Mouse (Mus musculus) adrenal gland, adult (tissue): Measurements from ENCODE around the gene Usp39.
A peak's percentile ranks its signal among the peaks of the same experiment; 100 is the strongest.

Experiments
- DNase-seq, 2 experiments: peaks; one replicate each; pipeline ENCODE4 v3.0.0; 2022 to 2023; ENCODE audit warnings: low spot score in 1 of 2; ENCODE audit not compliant: inconsistent age in 2 of 2

Usp39 gene

DNA sequence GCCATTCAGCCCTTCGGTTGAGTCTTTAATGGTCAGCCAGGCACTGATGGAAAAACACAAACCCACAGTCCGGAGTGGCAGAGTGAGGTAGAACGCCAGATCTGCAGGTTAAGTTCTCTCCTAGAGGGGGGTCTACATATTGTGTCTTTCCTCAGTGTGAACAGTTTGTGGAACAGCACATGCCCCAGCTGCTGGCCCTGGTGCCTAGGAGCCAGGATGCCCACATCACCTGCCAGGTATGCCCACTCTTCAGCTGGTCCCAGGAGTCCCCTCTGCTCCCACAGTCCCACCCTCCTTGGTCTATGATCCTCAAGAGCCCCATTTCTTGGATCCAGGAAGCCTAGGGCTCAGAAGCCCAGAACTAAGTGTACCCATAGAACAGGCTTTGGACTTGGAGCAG is 32.8 kb downstream of the Usp39 start:
- DNase-seq: no peak

DNA sequence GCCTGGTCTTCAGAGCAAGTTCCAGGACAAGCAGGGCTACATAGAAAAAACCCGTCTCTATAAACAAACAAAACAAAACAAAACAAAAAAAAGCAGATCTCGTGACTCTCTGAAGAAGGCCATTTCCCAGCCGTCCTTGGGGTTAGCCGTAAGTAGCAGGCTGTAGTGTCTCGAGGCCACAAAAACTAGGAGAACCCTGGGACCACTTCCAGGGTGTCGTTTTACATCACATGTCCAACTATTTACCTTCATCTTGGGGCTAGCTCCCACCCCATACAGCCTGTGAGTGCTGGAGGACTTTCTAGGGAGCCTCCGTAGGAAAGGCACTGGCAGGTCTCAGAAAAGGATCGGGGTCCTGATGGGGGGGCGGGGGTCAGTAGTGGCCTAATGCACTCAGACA is 41.5 kb downstream of the Usp39 start:
- DNase-seq: peak in 1 of 2 experiments; percentile 37

DNA sequence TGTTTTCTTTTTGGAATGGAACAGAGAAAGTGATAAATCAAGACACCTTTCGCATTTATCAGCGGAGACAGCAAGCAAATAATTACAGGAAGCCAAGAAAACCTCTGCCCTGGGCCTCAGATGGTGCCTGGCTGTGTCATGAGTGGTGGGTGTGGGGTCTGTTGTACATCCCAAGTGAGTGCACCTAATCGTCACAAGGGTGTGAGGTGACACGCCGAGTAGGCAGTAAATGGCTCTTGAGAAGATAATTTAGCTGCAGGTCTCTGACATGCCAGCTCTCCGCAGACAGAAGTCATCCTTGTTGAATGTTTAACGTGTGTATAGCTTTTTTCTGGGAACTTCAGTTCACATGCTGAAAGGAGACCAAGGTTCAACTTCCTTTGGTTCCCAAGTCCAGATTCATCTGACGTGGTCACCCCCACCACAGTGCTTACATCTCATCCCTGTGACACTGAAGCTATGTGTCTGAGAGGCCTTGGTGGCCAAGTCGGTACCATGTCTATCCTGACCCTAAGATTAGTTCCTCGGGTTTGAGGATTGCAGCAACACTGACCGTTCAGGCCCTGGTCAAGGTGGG is 42.5 kb downstream of the Usp39 start:
- no peak for DNase-seq

DNA sequence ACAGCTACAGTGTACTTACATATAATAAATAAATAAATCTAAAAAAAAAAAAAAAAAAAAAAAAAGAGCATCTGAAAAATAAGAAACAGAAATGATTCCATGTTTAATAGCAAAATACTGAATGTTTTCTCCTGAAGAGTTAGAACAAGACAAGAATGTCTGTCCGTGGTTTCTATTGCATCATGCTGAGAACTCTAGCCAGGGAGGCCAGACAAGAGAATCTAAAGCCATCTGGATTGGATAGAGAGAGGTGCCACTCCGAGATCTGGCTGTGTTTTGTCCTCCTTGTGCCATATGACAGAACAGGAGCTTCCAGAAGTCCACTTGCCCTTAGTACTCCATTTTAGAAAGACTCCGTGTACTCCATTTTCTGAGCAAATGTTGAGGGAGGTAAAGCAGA is 47.2 kb downstream of the Usp39 start:
- DNase-seq: no peak

DNA sequence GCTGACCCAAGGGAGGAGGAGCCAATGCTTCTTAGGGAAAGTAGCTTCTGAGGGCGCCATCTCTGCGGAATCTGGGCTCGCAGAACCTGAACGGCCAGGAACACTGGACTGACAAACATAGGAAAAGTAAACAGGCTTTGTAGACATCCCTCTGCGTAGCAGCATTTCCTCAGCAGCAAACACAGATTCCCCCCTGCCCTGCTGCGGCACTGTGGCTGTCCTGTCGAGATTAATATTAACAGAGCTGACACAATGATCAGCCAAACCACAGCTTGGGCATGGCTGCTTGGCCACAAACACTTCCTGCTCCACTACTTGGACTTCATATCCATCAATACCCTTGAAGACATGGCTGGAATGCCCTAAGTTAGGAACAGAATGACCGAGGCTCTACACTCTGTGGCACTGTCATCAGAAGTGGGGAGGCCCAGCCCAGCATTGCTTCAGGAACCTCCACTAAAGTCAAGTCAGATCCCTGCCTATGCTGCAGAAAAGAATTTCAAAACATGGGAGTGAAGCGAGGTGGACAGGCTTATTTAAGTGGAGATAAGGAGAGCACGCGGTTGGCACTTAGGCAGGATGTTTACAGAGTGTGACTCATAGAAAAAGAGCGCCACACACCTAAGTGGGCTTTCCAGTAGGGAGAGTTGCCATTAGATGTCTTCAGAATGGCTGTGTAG is 51.9 kb downstream of the Usp39 start:
- DNase-seq: no peak

DNA sequence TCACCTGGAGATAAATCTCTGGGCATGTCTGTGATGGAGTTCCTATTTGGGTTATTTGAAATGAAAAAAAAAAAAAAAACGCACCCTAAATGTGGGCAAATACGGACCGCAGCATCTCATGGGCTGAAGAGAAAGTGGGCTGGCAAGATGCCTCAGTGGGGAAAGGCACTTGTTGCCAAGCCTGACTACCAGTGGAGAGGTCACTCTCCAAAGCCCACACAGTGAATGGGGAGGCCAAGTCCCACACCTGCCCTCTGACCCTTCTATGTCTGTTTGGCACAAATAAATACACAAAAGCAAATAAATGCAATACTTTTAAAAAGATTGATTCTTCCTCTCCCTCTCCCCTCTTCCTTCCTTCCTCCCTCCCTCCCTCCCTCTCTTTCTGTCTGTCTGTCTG is 55.5 kb downstream of the Usp39 start:
- no peak for DNase-seq

DNA sequence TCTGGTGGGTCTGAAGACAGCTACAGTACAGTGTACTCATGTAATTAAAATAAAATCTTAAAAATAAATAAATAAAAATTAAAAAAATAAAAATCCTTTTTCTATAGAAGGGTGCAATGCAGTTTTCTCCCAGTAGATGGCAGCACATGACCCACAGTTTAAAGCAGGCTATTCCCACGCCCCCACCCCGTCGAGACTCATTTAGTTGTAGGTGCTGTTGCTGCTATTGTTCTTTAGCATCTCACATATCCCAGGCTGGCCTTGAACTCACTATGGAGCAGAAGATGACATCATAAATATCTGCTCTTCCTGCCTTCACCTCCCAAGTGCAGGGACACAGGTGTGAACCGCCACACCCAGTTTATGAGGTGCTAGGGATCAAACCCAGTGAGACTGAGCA is 61.1 kb downstream of the Usp39 start:
- DNase-seq: peak in 1 of 2 experiments; percentile 70

DNA sequence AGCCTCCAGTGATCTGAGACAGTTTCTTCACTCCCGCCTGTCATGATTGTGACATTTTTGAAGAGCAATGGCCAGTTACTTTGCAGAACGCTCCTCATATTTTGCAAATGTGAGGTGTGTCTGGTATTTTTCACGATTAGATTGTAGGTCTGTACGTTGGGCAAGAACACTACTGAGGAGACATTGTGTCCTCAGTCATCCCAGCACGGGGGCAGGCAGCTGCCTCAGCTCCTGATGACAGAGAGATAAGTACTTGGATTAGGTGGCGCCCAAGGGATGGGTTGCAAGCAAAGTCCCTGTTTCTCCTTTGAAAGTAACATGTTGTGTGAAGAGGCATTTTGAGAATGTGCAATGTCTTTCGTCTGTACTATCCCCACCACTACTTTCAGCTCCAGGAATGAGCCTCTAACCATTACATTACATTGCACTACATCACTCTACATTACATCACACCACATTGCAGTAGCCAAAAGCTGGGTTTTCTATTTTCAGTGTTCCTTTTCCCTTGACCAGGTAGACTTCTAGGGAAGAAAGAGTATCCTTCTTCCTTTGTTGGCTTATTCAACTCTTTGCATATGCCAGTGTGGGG is 64.5 kb downstream of the Usp39 start:
- no peak for DNase-seq

DNA sequence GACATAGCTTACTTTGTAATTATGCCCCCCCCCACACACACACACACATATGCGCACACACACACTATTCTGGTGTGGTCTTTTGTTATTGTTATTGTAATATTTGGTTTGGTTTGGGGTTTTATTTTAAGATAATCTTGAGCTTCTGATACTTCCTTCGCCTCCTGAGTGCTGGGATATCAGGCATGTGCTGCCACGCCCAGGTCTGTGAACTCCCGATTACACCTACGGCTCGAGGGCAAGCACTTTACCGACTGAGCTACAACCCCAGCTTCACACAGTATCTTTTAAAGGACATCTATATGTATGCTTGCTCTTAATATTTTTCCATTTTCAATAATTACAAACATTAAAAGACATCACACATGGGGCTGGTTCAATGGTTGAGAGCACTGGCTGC is 65.5 kb downstream of the Usp39 start:
- no peak for DNase-seq

DNA sequence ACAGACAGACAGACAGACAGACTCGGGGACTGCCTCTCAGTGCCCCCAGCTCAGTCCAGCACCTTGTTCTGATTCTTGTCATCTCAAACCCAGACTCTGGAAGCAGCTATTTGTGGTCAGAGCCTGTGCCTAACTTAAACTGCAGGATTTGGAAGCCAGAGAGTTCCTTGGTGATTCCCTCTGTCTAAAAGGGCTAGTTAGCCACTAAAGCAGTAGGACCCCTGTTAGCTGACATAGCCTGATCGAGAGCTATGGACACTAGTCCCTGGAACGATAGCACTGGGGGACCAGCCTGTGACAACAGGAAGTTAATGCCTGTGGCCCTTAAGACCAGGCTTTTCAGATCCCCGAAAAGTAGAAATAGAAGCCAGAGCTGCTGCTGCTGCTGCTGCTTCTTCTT is 66.1 kb downstream of the Usp39 start:
- DNase-seq: no peak

DNA sequence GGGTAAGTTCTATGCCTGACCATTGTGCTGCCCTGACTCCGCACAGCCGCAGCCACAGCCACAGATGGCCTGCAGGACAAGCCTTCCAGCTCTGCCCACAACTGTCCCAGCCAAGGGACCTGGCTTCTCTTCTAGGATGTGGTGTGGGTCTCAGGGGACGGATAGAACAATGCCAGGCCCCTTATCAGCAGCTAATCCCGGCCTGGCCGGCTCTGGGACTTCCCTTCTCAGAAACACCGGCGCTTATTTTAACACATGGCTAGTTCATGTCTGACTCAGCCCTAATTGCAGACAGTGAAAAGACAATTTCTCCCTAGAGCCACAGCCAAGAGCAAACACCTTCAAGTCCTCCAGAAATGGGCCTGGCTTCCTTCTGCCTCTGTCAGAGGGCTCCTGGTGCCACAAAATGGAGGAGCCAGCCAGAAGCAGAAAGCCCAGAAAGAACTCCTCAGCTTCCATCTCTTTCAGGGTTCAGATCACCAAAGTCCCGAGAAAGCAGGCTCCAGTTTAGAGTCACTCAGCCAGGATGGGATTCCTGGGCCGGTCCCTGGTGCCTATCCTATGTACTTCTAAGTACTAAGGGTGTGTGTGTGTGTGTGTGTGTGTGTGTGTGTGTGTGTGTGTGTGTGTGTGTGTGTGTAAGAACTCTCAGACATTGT is 67.3 kb downstream of the Usp39 start:
- peak; percentile 34 to 63 for DNase-seq

DNA sequence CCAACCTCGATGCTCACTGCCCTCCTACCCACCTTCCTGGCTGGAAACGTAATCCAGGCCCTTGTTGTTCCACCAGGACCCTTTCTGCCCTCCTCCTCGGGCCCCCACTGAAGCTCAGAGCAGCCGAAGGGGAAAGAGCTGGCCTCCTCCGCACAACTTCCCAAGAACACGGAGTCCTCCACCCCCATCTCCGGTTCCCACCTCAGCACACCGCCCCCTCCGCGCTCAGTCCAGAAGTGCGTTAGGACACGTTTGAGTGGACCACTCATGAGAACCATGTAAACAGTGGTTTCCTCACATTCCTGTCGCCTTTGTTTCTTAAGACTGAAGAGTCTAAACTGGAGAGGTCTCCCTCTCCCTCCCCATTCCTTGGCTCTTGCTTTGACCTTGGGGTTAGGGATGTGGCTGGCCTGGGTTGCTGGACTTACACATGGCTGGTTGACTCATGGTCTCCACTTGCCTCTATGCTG is 68.0 kb downstream of the Usp39 start:
- no peak for DNase-seq

DNA sequence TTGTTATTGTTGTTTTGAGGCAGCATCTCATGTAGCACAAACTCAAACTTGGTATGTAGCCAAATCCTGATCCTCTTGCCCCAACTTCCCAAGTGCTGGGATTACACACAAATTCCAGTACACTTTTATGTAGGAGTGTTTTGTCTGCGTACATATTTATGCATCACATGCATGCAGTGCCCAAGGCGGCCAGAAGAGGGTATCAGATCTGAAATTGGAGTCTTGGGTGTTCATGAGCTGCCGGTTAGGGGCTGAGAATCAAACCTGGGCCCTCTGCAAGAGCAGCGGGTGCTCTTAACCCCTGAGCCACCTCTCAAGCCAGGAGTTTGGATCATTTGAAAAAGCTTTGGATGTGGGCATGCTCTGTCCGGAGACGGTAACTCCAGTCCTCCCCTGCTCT is 68.8 kb downstream of the Usp39 start:
- no peak for DNase-seq

DNA sequence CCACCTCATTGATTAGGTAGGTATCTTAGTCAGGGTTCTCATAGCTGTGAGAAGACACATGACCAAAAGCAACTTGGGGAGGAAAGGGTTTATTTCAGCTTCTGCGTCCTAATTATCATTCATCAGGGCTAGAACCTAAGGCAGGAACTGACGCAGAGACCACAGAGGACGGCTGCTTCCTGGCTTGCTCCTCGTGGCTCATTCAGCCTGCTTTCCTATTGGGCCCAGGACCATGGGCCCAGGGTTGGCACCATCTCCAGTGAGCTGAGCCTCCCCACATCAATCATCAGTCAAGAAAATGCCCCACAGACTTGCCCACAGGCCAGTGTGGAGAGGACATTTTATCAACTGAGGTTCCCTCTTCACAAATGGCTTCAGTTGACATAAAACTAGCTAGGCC is 69.5 kb downstream of the Usp39 start:
- no peak for DNase-seq

DNA sequence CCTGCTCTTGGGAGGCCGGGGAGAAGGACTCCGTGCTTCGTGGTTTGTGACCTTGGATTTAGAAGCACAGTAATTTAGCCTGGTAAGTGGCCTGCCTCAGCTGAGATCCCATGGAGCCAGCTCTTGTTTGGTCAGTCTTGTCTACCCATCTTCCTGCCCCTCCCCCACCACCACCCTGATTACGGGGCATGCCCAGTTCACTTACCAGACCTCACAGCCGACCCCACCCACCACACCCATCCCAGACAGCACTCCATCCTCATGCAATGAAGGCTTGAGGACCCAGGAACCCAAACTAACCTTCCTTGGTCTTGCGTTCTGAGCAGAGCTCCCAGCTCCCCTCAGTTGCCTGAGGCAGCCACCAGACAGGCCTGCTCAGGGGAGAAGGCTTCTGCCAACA is 71.8 kb downstream of the Usp39 start:
- no peak for DNase-seq

DNA sequence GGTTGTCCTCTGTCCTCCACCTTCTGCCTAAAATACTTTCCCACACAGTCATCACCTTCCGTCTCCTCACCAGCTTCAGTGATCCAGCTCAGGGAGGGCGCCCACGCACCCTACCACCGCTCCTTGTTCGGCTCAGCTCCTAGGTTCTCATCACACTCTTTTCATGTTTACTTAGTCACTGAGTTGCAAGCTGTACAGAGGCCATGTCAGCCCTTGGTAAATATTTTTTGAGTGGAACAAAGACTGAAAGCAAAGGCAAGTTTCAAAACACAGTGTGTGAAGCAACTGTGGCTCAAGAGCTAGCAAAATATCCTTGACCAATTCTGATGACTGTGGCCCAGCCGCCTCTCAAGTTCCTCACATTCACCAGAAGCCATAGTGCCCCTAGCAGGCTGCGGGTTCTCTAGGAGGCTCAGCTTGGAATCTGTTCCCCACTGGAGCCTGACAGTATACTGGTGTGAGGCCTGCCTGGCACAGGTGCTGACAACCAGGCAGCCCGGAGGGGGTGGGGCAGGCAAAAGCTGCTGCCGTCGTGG is 72.8 kb downstream of the Usp39 start:
- DNase-seq: peak in 1 of 2 experiments; percentile 60

DNA sequence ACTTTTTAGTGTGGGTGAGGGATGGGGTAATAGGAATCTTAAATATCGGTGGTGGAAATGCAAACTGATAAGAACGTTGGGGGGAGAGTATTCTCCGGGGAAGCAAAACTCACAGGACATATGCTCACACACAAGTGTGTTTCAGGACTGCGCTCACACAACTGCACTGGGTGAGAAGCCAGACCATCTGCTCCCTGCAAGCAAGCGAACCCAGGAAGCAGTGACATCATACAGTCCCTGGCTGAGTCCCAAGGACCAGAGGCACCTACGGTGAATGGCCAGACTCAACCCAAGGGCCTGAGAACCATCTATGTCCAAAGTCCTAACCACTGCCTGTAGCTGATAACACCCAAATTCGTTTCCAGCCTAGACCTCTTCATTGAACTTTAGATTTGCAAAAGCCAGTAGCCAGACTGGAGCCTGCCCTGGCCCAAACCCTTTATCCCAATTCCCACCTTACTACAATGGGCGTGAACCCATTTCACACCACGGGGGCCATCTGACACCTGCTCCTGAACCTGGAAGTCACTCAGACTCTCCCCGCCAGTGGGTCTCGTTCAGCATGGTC is 73.9 kb downstream of the Usp39 start:
- DNase-seq: no peak

DNA sequence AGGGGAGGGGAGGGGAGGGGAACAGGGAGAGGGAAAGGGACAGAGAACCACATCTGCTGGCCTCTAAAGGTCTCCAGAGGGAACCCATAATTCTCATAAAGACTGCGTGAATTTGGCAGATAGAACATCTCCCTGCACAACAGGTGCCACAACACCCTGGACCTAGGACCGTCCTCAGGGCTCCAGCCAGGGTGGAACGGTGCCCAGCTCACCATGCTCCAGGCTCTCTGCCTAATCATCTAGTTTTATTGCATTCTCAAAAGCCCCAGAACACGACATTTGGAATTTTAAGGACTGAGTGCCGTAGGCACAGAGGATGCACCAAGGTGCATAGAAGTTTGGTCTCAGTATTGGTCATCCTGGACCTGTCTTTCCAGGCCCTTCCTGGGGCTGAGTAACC is 74.7 kb downstream of the Usp39 start:
- no peak for DNase-seq
